In genomic region chr8:84799999-84800831, GRCm38 (mm10) we compare ENCODE assay signal across 8 mouse cellular contexts. TPM values are rescaled to one million over a fixed set of nuclear protein-coding genes. Genes with fewer than 3 reads are reported as not detected.
DNase-seq lines count a peak whose midpoint lies in the region; ATAC-seq and TF ChIP-seq lines count a peak whose summit lies in the region.

Gene Nfix (minus strand): TSS chr8:84800344.

- intact Hi-C loops in gastrocnemius, postnatal 14 days (cut with DNase I; ENCODE audit: low total_unique reads) = loop anchor here (5.0 kb wide), 1 partner anchor 63 kb away; no protein-coding TSS in a partner anchor
- intact Hi-C loops in left cerebral cortex, postnatal 10 days (cut with DNase I) = loop anchor here (1.0 kb wide), 1 partner anchor 20 kb away; no protein-coding TSS in a partner anchor

- H3K27ac ChIP-seq in cerebellum, adult 2 months (ENCODE audit: insufficient read depth, low read length) = peak within 1 kb of the TSS; percentile 92
- peak within 1 kb of the TSS; percentile 93 for H3K27ac ChIP-seq in hindbrain, postnatal 0 days

- peak within 1 kb of the TSS; percentile 80 for H3K4me2 ChIP-seq in hindbrain, postnatal 0 days (ENCODE audit: low read depth, low read length)

- peak within 1 kb of the TSS; percentile 47 for H3K4me3 ChIP-seq in cerebellum, adult 2 months (replicated peaks; ENCODE audit: insufficient read depth, low read depth, low read length)
- H3K4me3 ChIP-seq in hindbrain, postnatal 0 days (ENCODE audit: low read length) = peak within 1 kb of the TSS; percentile 83

- H3K4me1 ChIP-seq in cerebellum, adult 2 months (ENCODE audit: control insufficient read depth, insufficient read depth, low read length) = peaks cover 29% of the 10 kb centered on the region
- H3K4me1 ChIP-seq in hindbrain, postnatal 0 days (ENCODE audit: insufficient read depth, low read length) = 0 out of 2 replicates have a peak, but pooled peaks cover 5% of the 10 kb centered on the region

- DNase-seq in retina, postnatal 1 day = peak; percentile 81
- DNase-seq in retina, embryonic 14.5 days (ENCODE audit: low spot score) = no peak
- DNase-seq in cerebellum, adult 2 months = peak; percentile 79 to 81
- peak; percentile 83 for DNase-seq in gastrocnemius, postnatal 14 days
- peak; percentile 74 for DNase-seq in hindbrain, postnatal 0 days (ENCODE audit: low spot score)
- DNase-seq in left cerebral cortex, postnatal 10 days (ENCODE audit: extremely low spot score in 1 of 2, low spot score in 2 of 2) = peak in 1 of 2 experiments; percentile 82
- peak; percentile 59 for DNase-seq in splenic B cell, adult 2 months (ENCODE audit: low read depth, low spot score)

- H3K36me3 ChIP-seq in hindbrain, postnatal 0 days (ENCODE audit: insufficient read depth, low read length) = no peaks in the 10 kb centered on the region
- no peaks in the 10 kb centered on the region for H3K36me3 ChIP-seq in splenic B cell, adult 2 months (ENCODE audit: control insufficient read depth, insufficient read depth, low read length, poor library complexity, severe bottlenecking)

- TF ChIP-seq POLR2A in cerebellum, adult 2 months (IDR thresholded peaks at IDR 0.05; ENCODE audit: borderline replicate concordance, insufficient read depth, low read length) = peak; percentile 14; the same call in 1 of the 2 replicates

- ATAC-seq in hindbrain, postnatal 0 days = peak; percentile 57
- peak; percentile 60 for ATAC-seq in megakaryocyte, adult 5-6 weeks (ENCODE audit: poor library complexity, severe bottlenecking)

- 16% methylated on average over 108 of the region's 125 CpGs for WGBS in cerebellum, adult 2 months
- WGBS in hindbrain, postnatal 0 days = 2% methylated on average over 38 of the region's 125 CpGs

- no peak for TF ChIP-seq CTCF in cerebellum, adult 2 months (IDR thresholded peaks at IDR 0.05; ENCODE audit: borderline replicate concordance, insufficient read depth, low read depth, low read length)
- TF ChIP-seq CTCF in hindbrain, postnatal 0 days (IDR thresholded peaks at IDR 0.05; ENCODE audit: low read depth) = no peak

- H3K27me3 ChIP-seq in cerebellum, adult 2 months (ENCODE audit: control insufficient read depth, insufficient read depth, low read length) = no peaks in the 10 kb centered on the region
- H3K27me3 ChIP-seq in hindbrain, postnatal 0 days (ENCODE audit: insufficient read depth, low read length) = no peaks in the 10 kb centered on the region; the same call in 1 of the 2 replicates
- no peaks in the 10 kb centered on the region for H3K27me3 ChIP-seq in splenic B cell, adult 2 months (ENCODE audit: control insufficient read depth, insufficient read depth, low read length, poor library complexity, severe bottlenecking)

- H3K9me3 ChIP-seq in hindbrain, postnatal 0 days (ENCODE audit: low read length) = no peaks in the 10 kb centered on the region

- H3K9ac ChIP-seq in hindbrain, postnatal 0 days (replicated peaks; ENCODE audit: low read length) = peak within 1 kb of the TSS; percentile 97

RNA-seq across cellular contexts. Expression of gene Nfix, which starts in this region (rescaled TPM):
- 98.5 and 105 TPM in 2 replicates for polyA plus RNA-seq in cerebellum, adult 2 months (2012; rRNA removed)
- 100 to 1,000 TPM; 531 to 566 TPM for total RNA-seq in gastrocnemius, postnatal 14 days (2021)
- 90.4 and 92.5 TPM in 2 replicates for total RNA-seq in hindbrain, postnatal 0 days (2014; rRNA removed)
- 123 and 126 TPM in 2 replicates for polyA plus RNA-seq in hindbrain, postnatal 0 days (2015; fragmentation: Nextera tagmentation; extraction: Ambion mirVana)
- 100 to 1,000 TPM; 397 to 441 TPM for total RNA-seq in left cerebral cortex, postnatal 10 days (2021)
- total RNA-seq in megakaryocyte, adult 5-6 weeks (2015) = 23.8 and 26.9 TPM in 2 replicates
- total RNA-seq in megakaryocyte, adult 5-6 weeks (2017) = 7.7 and 17.0 TPM in 2 replicates
